Mouse (Mus musculus): ENCODE measurements around the gene Gm49387.
A peak's percentile ranks its signal among the peaks of the same experiment; 100 is the strongest.

The Gm49387 gene

DNA sequence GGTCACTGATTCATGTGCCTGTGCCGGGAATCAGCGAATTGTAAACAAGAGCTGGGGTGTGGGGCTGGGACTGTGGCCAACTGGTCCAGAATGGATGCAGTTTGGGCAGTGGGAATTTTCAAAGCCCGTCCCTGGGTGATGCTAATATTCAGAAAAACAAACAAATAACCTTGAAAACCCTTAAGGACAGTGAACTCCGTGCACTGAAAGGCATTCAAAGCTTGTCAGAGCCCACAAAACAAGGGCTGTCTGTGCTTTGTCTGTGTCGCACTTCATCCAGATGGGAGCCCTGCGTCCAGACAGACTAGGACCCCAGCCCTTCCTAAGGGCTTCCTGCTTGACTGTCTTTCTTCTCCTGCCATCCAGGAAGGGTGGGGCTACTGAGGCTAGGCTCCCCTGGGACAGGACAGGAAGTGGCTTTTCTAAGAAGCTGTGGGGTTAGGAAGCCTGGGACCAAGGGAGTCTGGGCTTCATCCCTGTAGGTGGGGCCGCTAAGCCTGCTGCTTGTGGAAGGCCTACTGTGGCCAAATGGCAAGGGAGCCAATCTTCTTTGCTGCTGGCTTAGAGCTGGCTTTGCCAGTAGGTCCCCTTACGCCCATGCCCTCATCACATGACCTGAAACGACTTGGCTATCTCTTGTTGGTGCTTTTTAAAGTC, 22.0 kb upstream of the Gm49387 start:
- no peak for DNase-seq (ENCODE audit: inconsistent ontology term)

DNA sequence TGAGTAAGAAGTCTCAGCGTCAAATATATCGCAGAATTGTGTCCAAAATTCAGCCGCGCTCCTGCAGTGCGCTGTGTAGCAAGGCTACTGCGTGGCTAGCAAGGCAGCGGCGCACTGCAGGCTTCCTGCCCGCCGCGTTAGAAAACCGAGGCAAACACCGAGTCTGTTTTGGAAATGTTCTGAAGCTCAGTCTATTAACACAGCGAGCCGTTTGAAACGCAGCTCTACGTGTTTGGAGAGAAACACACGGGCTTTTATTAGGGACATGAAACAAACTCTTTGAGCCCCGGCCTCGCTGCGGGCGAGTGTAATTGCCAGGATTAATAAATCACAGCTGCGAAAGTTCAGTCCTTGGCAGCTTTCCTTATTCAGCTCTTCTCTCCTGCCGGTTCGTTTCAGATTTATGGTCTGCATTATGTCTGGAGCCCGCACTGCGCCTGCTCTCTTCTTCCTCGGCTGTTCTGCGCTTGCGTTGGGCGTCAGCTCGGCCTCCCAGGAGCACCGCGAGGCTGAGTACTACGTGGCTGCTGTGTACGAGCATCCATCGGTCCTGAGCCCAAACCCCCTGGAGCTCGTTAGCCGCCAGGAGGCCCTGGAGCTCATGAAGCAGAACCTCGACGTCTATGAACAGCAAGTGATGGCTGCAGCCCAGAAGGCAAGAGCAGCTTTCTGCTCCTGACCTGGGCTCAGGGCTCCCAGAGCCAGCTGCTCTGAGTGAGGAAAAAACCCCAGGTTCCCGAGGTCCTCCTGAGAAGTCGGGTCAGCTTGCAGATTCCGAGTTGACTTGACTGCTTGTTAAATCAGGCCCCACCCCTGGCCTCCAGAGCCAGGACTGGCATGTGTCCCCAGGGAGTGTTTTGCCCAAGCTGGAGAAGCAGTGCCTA, 21.2 kb upstream of the Gm49387 start:
- DNase-seq (ENCODE audit: inconsistent ontology term) = peak; percentile 96

DNA sequence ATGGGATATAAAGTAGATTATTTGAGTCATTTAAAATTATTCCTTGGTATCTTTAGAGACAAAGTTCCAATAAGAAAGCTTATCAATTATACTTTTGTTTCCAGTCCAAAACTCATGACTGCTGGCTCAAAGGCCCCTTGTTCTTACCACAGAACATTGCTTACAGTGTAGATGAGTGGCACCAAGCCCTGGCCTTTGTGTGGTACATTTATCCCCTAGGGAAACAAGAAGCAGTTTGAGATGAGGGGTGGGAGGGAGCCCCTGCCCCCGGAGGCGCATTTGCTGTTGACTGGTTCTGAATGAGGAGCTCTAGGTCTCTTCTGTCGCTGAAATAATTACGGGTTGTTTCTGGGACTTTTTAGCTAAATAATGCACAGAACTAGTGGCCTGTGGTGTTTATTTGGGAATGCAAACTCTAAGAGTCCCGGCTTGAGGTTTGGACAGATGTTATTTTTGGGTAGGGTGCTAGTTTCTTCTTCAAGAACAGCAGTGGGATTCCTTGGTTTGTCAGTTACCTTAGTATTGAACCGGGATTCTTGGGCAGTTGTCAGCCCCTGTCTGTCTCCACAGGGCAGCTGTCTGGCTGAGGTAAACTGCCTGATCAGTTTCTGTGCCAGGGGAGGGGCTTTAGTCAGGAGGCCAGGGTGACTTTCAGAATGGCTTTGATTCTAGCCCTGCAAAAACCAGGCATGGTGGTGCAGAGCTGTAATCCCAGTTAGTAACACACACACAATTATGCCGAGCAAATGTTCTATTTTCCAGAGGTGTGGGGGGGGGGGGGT, 19.8 kb upstream of the Gm49387 start:
- peak; percentile 75 for DNase-seq (ENCODE audit: inconsistent ontology term)

DNA sequence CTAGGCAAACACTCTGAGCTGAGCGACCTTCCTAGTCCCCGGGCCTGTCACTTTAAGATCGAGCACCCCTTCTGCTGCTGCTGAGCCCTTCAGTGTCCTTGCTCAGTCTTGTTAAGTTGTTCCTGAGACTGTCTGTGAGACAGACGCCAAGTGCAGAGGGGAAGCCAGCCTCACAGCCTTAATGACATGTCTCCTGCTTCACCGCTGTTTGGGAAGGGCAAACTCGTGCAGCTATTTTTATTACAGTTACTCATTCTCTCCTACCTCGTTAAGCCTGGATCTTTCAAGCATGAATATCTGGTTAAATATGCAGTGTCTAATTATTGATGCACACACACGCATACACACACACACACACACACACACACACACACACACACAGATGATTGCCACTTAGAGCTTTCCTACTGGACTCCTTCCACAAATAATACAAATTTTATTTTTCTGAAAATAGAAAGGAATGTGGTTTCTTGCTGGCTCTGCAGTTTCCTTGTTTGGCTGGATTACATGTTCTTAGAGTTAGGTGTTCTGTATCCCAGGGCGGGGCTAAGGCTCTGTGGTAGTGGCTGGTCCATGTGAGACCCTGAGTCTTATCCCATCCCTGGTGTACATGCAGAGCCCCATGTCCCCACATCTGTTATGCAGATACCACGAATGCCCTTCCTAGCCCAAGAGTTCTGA, 19.0 kb upstream of the Gm49387 start:
- peak; percentile 90 for DNase-seq (ENCODE audit: inconsistent ontology term)

DNA sequence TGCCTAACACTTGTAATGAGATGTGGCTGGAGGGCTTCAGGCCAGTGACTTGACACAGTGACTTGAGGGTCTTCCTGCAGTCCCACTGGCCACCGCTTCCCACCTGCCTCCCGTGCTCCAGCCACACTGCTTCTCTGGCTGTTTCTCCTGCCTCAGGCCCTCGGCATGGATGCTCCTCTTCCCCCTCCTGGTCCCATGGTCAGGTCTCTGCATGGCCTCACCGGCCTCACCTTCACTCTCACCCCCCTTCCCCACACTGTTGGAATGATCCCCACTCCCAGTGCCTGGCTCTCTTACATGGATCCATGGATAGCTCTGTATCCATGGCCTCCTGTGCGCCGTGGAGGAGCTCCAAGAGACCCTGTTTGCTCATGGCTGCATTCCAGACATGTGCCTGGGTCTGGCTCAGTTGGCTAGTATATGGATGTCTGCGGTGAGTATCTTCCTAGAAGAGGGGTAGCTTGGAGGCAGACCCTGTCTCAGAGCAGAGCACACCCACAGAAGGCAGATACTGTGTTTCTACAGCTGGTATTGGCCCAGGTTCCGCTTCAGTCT, 17.5 kb upstream of the Gm49387 start:
- DNase-seq (ENCODE audit: inconsistent ontology term) = no peak

DNA sequence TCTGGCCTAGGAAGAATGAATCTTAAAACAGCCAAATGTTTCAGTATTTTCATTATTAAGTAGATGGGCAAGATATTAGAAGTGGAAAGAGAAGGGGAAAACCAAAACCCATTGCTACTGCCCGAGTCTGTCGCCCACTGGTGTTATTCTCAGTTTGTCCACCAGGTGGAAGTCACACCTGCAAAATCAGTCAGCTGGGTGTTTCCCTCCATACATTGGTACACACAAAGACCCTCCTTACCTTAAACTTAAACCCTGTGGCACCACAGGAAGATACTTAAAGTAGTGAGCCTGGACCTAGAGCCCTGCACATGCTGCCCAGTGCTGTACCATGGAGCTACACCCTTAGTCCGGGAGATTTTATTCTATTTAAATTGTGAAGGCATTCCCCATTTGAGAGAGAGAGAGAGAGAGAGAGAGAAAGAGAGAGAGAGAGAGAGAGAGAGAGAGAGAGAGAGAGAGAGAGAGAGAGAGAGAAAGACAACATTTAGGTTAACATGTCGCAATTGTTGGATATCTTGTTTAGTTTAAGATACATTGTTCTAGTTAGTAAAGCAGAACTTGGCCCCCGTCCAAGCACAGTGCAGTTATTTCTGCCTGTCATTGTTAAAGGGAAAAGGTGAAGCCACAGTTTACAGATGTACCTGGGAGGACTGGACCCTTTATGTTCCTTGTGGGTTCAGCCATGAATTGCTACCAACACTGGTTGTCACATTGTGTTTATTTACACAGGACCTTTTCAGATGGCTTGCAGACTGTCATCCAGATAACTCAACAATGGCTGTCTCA, 16.4 kb upstream of the Gm49387 start:
- DNase-seq (ENCODE audit: inconsistent ontology term) = peak; percentile 71

DNA sequence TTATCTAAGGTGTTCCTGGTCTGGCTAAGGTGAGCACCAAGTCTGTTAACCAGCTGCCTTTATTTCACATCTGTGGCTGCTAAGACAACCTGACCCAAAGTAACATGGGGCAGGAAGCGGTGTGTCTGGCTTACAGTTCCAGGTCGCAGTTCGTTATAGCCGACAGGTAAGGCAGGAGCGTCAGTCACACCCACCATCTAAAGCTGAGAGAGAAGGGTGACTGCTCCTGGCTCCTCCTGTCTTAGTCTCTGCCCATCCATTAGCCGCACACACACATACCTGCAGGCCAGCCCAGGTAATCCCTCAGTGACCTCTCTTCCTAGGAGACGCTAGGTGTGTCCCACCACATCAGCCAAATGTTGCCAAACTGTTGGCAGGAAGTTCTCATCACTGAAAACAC, 15.7 kb upstream of the Gm49387 start:
- DNase-seq (ENCODE audit: inconsistent ontology term) = no peak

DNA sequence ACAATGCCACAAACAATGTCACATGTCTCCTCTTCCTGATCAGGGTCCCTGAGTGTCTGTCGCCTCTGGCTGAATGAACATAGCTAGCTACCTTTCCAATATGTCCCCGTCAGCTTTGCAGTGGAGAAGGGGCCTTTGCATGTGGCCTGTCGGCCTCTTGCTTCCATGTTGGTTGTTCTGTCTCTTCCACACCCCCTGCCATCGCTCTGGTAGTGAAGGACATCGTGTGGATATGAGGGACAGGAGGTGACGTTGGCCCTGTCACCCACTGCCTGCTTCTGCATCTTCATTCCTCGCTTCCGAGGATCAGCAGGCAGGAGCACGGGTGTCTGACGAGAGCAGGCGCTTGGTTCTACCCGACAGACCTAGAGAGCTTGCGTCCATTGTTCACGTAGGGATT, 14.7 kb upstream of the Gm49387 start:
- DNase-seq (ENCODE audit: inconsistent ontology term) = no peak

DNA sequence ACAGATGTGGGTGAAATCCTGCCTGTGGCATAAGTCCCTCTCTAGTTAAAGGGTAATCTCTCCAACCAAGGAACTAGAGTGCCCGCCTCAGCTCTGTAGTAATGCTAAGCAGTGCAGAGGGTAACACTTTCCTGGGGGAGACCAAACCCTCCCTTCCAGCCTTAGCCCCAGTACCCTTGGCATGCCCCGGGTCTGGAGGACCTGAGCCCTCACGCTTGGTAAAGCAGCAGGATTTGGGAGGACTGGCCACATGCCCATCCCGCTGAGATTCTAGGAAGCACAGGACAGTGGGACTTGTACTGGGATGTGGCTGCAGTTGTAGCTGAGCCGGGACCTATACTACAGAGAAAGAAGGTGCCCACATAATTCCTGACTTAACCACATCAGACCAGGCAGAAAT, 14.1 kb upstream of the Gm49387 start:
- DNase-seq (ENCODE audit: inconsistent ontology term) = no peak

DNA sequence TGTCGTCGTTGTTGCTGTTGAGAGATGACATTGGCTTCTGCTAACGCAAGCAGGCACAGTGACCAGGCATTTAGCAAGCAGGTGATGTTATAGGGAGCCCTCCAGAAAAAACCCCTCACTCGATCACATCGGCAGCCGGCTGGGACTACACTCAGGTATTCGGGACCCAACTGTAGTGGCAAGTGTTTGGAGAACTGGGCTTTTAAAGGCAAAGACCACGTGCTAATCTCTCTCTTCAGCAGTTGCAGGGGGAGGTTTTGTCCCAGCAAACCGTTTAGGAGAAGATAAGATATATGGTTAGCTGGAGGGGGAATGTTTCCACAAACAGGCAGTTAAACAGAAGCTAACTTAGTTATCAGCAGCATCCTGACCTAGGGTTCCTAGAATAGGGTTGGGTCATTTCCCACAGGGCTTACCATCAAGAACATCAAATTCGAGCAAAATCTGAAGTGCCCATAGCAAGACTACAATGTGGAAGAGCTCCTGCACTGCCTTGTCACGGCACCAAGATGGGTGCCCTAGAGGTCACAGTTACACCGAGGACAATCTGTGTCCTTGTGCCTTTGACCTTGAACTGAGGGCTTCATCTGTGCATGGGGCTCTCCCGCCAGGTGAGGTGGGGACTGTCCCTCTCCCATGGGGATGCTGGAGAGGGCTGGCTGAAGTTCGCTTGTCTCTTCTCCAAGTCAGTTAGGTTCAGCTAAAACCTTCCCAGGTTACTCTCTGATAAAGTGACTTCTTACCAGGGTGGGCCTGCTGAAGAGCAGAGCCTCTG, 12.6 kb upstream of the Gm49387 start:
- no peak for DNase-seq (ENCODE audit: inconsistent ontology term)

DNA sequence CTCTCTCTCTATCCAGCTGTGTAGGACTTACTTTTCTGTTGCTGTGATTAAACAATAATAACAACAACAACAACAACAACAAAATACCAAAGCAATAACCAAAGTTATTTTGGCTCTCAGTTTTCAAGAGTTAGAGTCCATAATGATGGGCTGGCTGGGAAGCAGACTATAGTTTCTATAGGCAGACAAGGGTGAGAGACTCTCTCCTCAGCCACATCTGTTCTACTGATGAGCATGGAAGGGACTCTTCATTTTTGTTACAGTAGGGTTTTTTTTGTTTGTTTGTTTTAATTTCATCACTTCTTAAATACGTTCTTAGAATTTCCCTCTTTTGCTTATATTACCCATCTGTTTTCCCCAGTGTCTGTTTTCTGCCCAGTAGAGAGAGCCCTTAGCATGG, 11.9 kb upstream of the Gm49387 start:
- no peak for DNase-seq (ENCODE audit: inconsistent ontology term)

DNA sequence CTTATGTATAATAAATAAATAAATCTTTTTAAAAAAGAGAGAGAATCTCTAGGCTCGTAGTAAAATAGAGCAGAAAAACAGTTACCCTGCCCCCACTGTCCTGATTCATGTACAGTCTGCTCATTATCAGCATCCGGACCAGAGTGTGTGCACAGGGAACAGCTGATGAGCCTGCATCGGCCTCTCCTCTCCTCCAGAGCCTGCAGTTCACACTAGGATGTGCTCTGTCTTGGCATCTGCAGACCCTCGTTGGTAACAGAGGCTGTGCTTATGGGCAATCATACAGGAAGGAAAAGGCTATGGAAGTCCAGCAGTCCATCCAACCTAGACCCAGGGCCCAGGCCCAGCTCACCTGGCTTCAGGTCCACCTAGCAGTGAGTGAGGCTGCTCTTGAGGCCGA, 11.4 kb upstream of the Gm49387 start:
- DNase-seq (ENCODE audit: inconsistent ontology term) = no peak

DNA sequence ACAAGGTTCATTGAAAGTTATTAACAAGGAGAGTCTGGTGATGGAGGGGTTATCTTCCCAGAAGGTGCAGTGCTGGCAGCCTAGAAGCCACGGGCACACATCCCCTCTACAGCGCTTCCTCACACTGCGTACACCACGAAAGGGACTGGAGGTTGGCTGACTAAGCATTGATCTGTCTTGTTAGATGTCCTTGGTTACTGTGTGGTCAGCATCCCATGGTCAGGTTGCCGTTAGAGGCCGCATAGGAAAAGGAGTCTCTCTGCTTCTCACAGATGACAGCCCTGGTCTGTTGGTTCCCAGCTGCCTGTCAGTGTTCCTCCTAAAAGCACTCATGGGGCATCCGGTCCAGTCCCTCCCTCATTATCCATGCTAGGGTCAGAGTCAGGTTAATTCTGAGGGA, 10.5 kb upstream of the Gm49387 start:
- no peak for DNase-seq (ENCODE audit: inconsistent ontology term)

DNA sequence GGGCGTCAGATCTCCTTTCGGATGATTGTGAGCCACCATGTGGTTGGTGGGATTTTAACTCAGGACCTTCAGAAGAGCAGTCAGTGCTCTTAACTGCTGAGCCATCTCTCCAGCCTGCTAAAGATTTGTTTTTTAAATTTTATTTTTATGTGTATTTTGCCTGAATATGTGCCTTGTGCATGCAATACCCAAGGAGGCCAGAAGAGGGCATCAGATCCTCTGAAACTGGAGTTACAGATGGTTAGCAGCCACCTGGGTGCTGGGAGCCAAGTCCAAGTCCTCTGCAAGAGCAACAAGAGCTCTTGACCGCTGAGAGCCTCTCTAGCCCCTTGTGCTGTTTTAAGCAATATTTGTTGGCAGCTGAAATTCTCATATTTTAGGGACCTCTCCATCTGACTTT, 9.7 kb upstream of the Gm49387 start:
- no peak for DNase-seq (ENCODE audit: inconsistent ontology term)

DNA sequence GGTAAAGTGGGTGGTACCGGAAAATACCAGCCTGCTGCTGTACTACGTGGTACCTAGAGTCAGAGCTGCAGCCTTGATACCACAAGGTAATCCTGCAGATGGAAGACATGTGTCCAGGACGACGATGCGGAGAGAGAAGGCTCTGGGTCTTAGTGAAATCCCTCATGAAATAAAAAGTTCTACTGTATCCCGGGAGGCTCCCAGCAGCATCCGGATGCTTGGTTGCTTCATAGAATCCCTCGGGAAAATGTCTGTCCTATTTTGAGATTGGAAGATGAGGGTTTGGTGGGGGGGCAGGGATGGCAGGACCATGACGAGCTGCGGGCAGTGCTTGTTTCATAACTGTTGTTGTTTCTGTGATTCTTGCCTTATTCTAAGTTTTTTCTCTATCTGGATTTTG, 7.3 kb upstream of the Gm49387 start:
- DNase-seq (ENCODE audit: inconsistent ontology term) = no peak

DNA sequence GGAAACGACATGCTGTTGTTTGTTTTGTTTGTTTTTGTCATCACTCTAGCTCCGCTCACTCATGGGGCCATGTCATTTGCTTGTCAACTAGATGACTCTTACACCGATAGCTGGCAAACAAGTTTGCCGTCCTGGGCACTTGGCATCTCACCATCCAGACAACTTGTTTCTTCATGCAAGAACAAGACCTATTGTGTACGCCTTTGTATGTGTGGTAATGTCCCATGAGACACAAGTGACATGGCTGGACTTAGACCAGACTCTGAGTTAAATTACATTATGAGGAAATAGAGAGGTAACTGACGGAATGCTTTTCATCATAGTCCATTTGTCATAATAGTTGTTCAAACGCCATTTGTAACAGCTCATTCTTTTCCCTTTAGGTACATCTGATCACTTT, 5.2 kb upstream of the Gm49387 start:
- no peak for DNase-seq (ENCODE audit: inconsistent ontology term)

DNA sequence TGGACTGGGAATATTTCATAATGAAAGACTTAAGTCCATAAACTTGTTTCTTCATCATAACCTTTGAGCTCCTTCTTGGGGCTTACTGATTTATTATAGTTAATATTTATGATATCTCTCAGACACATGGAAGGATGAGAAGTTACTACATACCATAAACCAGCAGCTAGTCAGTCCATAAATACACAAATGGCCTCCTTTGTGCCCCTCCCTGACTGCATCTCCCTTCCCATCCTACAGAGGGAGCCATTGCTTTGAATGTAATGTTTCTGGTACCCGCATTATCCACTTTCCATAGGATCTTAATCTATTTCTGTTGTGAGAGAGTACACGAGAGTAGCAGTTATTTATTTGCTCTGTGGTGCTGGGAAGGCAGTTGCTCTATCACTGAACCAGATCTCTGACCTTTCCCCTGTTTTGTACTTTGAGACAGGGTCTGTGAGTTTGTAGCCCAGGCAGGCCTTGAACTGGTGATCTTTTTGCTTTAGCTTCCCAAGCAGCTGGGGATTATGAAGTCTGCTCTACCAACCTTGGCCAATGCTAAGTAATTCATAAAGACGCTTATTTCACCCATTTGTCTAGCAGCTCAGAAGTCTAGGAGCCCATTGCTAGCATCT, 4.4 kb upstream of the Gm49387 start:
- no peak for DNase-seq (ENCODE audit: inconsistent ontology term)

DNA sequence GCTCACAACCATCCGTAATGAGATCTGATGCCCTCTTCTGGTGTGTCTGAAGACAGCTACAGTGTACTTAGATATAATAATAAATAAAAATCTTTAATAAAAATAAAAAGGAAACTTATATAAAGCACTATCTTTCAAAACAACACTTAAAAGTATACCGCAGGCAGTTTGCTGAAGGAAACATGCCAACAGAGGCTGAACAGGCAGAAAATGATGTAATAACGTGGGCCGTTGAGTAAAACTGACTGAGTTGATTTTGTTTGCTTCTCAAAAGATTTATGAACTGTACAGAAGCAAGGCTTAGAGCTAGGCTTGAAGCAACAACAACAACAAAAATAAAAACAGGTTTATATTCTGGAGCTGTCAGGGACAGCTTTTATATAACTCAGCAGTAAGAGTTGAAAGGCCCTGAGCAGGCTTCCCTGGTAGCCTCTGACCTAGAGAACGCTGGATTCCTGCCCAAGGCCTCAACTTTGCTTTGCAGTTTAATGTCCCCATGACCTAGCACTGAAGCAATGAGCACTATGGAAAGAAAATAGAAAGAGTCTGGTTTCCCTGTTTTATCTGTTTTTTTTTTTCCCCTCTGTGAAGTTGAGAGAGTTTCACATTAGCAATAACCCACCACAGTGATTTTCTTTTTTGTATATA, 3.6 kb upstream of the Gm49387 start:
- no peak for DNase-seq (ENCODE audit: inconsistent ontology term)

DNA sequence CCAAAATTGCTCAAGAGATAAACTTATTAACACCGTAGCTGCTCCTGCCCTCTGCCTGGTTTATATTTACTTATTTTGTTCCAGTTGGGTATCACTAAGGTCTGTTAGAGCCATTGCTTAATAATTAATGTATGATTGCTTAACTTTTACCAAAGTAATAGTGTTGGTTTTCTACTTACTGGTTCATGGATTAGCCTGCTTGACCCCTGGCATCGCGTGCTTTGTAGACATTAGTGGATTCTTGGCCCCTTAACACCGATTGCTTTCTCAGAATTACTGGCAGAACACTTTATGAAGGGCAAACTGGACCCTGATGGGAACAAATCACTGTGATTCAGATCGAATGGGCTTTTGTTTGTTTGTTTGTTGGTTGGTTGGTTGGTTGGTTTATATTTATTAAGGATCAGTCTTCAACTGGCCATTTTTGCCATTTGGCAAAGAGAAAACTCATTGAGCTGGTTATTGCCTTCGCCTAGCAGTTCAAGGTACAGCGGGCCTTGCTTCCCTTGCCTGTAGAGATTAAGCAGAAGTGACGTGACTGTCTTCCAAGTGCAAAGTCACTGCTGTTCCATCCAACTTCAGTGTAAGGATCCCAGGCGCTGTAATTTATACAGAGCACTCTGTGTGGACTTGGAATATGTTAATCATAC, 953 bp upstream of the Gm49387 start:
- DNase-seq (ENCODE audit: inconsistent ontology term) = no peak
